Mouse (Mus musculus) olfactory bulb, adult 2 months (tissue): ENCODE measurements at regions not wholly inside any gene's neighbourhood (a gene's known extent, or its start where the extent isn't known, plus 50 kb on each side); places are given as distances from the start of the nearest gene placed in this dataset.
A peak's percentile ranks its signal among the peaks of the same experiment; 100 is the strongest.

ENCODE experiments used
- H3K27ac ChIP-seq: fragments of 200-500 bp; 2 replicates; pipeline ENCODE4 v1.5.1; 2012; ENCODE audit warnings: low read depth, low read length; ENCODE audit not compliant: insufficient read depth
- H3K4me1 ChIP-seq: fragments of 200-500 bp; 2 replicates; pipeline ENCODE4 v1.6.1; 2012; ENCODE audit warnings: low read length; ENCODE audit not compliant: control insufficient read depth, insufficient read depth
- H3K4me3 ChIP-seq: fragments of 200-500 bp; 2 replicates; pipeline ENCODE4 v1.5.1; 2012; ENCODE audit warnings: mild to moderate bottlenecking, low read depth, low read length, moderate library complexity; ENCODE audit not compliant: insufficient read depth
- CTCF ChIP-seq: fragments of 200-500 bp; IDR thresholded peaks from 2 replicates; pipeline ENCODE4 v1.5.1; 2012; ENCODE audit warnings: low read depth, mild to moderate bottlenecking, low read length, moderate library complexity; ENCODE audit not compliant: insufficient read depth
- POLR2A ChIP-seq: fragments of 200-500 bp; IDR thresholded peaks from 2 replicates; pipeline ENCODE4 v1.6.1; 2012; ENCODE audit warnings: mild to moderate bottlenecking, low read depth, low read length, moderate library complexity; ENCODE audit not compliant: insufficient read depth
- WGBS: fragments of 180-500 bp; shearing (Covaris S2); methylation state at CpG from one replicate; pipeline ENCODE4 v1.1.7; 2018; 5-methylcytosine and 5-hydroxymethylcytosine counted together

GRCm38 (mm10) chr4:137121684-137122083 is 73.1 kb upstream of the Zbtb40 start:
- no peak for TF ChIP-seq POLR2A
- no peak for TF ChIP-seq CTCF
- peaks cover 20% of the 10 kb centered on the region for H3K4me1 ChIP-seq
- 74% methylated on average over 10 of the region's 10 CpGs for WGBS
- no peak overlapping the region for H3K27ac ChIP-seq
- H3K4me3 ChIP-seq: no peak overlapping the region

GRCm38 (mm10) chr4:137120597-137120996 is 72.0 kb upstream of the Zbtb40 start:
- Histone ChIP-seq H3K27ac (no peak overlapping the region), H3K4me1 (peaks cover 22% of the 10 kb centered on the region), H3K4me3 (no peak overlapping the region)
- 76% methylated on average over 7 of the region's 7 CpGs for WGBS
- TF ChIP-seq CTCF: no peak
- TF ChIP-seq POLR2A: no peak

- H3K27ac ChIP-seq: no peak overlapping the region
- WGBS: 31% methylated on average over 10 of the region's 10 CpGs
Measured at GRCm38 (mm10) chr4:137118332-137118715, 69.7 kb upstream of the Zbtb40 start.

GRCm38 (mm10) chr4:137117471-137118331 is 69.1 kb upstream of the Zbtb40 start:
- H3K4me1 ChIP-seq: peaks cover 22% of the 10 kb centered on the region
- TF ChIP-seq CTCF (no peak), POLR2A (no peak)
- 0 out of 2 replicates have a peak overlapping the region, but pooled peaks have one; percentile 17 for H3K4me3 ChIP-seq
- WGBS: 3% methylated on average over 26 of the region's 27 CpGs
- no peak overlapping the region for H3K27ac ChIP-seq

More at GRCm38 (mm10) chr4:137118332-137118715, 69.7 kb upstream of the Zbtb40 start:
- Histone ChIP-seq H3K4me1 (peaks cover 22% of the 10 kb centered on the region), H3K4me3 (no peak overlapping the region)
- TF ChIP-seq POLR2A (no peak), CTCF (no peak)

GRCm38 (mm10) chr4:137115062-137115461 is 66.5 kb upstream of the Zbtb40 start:
- H3K4me3 ChIP-seq: no peak overlapping the region
- TF ChIP-seq CTCF (no peak), POLR2A (no peak)
- no peak overlapping the region for H3K27ac ChIP-seq
- peaks cover 22% of the 10 kb centered on the region for H3K4me1 ChIP-seq
- 89% methylated on average over 14 of the region's 14 CpGs for WGBS

GRCm38 (mm10) chr4:137110276-137110675 is 61.7 kb upstream of the Zbtb40 start:
- WGBS: 56% methylated on average over 10 of the region's 10 CpGs

GRCm38 (mm10) chr4:137104447-137105044 is 55.9 kb upstream of the Zbtb40 start:
- WGBS: 84% methylated on average over 10 of the region's 10 CpGs
- TF ChIP-seq CTCF (no peak), POLR2A (no peak)
- Histone ChIP-seq H3K4me1 (peaks cover 14% of the 10 kb centered on the region), H3K4me3 (no peak overlapping the region), H3K27ac (no peak overlapping the region)

More at GRCm38 (mm10) chr4:137110276-137110675, 61.7 kb upstream of the Zbtb40 start:
- Histone ChIP-seq H3K27ac (no peak overlapping the region), H3K4me1 (no peaks in the 10 kb centered on the region), H3K4me3 (no peak overlapping the region)
- TF ChIP-seq CTCF (no peak), POLR2A (no peak)

GRCm38 (mm10) chr4:137101169-137101568 is 52.6 kb upstream of the Zbtb40 start:
- Histone ChIP-seq H3K4me1 (peaks cover 20% of the 10 kb centered on the region), H3K4me3 (no peak overlapping the region), H3K27ac (no peak overlapping the region)
- WGBS: 46% methylated on average over 12 of the region's 12 CpGs
- TF ChIP-seq CTCF (no peak), POLR2A (no peak)

- TF ChIP-seq CTCF: no peak
- TF ChIP-seq POLR2A: no peak
- H3K4me3 ChIP-seq: no peak overlapping the region
- 98% methylated on average over 4 of the region's 4 CpGs for WGBS
- H3K27ac ChIP-seq: no peak overlapping the region
- peaks cover 20% of the 10 kb centered on the region for H3K4me1 ChIP-seq
Measured at GRCm38 (mm10) chr4:137100756-137101155, 52.2 kb upstream of the Zbtb40 start.
